Mouse (Mus musculus): ENCODE results near the gene Tmem144. TPM values are rescaled to one million over a fixed set of nuclear protein-coding genes. Genes with fewer than 3 reads are reported as not detected.
"Not testable (repeated sequence)": the region's sequence is repeated elsewhere in the genome, so short reads cannot be mapped to it uniquely, and the experiment has no call there.

Gene Tmem144
- polyA plus RNA-seq, 1 experiment from 2014 or later, result 3.3 TPM

GRCm38 (mm10) chr3:79821131-79821530, 31.4 kb downstream of the Tmem144 start:
- Histone ChIP-seq H3K4me3 (no peak overlapping the region), H3K27me3 (no peaks in the 10 kb centered on the region), H3K9ac (no peak overlapping the region), H3K27ac (no peak overlapping the region), H3K4me2 (replicated peaks) (no peak overlapping the region), H3K36me3 (no peaks in the 10 kb centered on the region), H3K4me1 (no peaks in the 10 kb centered on the region), H3K9me3 (replicated peaks) (no peaks in the 10 kb centered on the region)
- 94% methylated on average over 16 of the region's 16 CpGs for WGBS
- no peak for ATAC-seq (ENCODE audit: low FRiP score)

- no peaks in the 10 kb centered on the region for H3K27me3 ChIP-seq
- no peak overlapping the region for H3K9ac ChIP-seq
- no peak overlapping the region for H3K27ac ChIP-seq
- no peak overlapping the region for H3K4me3 ChIP-seq
- no peak overlapping the region for H3K4me2 ChIP-seq (replicated peaks)
- no peaks in the 10 kb centered on the region for H3K4me1 ChIP-seq
- H3K9me3 ChIP-seq (replicated peaks), result no peaks in the 10 kb centered on the region
- WGBS, result 75% methylated on average over 14 of the region's 14 CpGs
- H3K36me3 ChIP-seq, result no peaks in the 10 kb centered on the region
- ATAC-seq (ENCODE audit: low FRiP score), result no peak
Observed at GRCm38 (mm10) chr3:79818202-79818995, 34.2 kb downstream of the Tmem144 start.

GRCm38 (mm10) chr3:79816229-79816628, 36.3 kb downstream of the Tmem144 start:
- no peak overlapping the region for H3K27ac ChIP-seq
- no peaks in the 10 kb centered on the region for H3K4me1 ChIP-seq
- WGBS, result 75% methylated on average over 4 of the region's 4 CpGs
- no peak overlapping the region for H3K9ac ChIP-seq
- no peak overlapping the region for H3K4me3 ChIP-seq
- no peaks in the 10 kb centered on the region for H3K36me3 ChIP-seq
- no peaks in the 10 kb centered on the region for H3K27me3 ChIP-seq
- H3K4me2 ChIP-seq (replicated peaks), result no peak overlapping the region
- H3K9me3 ChIP-seq (replicated peaks), result no peaks in the 10 kb centered on the region
- no peak for ATAC-seq (ENCODE audit: low FRiP score)

GRCm38 (mm10) chr3:79813814-79814490, 38.6 kb downstream of the Tmem144 start:
- H3K27me3 ChIP-seq, result no peaks in the 10 kb centered on the region
- no peaks in the 10 kb centered on the region for H3K4me1 ChIP-seq
- H3K9ac ChIP-seq, result no peak overlapping the region
- 31% methylated on average over 19 of the region's 19 CpGs for WGBS
- no peak overlapping the region for H3K4me3 ChIP-seq
- no peaks in the 10 kb centered on the region for H3K9me3 ChIP-seq (replicated peaks)
- ATAC-seq (ENCODE audit: low FRiP score), result peak; percentile 80
- no peak overlapping the region for H3K27ac ChIP-seq
- no peaks in the 10 kb centered on the region for H3K36me3 ChIP-seq
- H3K4me2 ChIP-seq (replicated peaks), result peak overlapping the region; percentile 34

- no peaks in the 10 kb centered on the region for H3K4me1 ChIP-seq
- H3K27me3 ChIP-seq, result no peaks in the 10 kb centered on the region
- WGBS, result 86% methylated on average over 2 of the region's 2 CpGs
Observed at GRCm38 (mm10) chr3:79812042-79812441, 40.5 kb downstream of the Tmem144 start.

GRCm38 (mm10) chr3:79811632-79812031, 40.9 kb downstream of the Tmem144 start:
- H3K36me3 ChIP-seq, result no peaks in the 10 kb centered on the region
- no peaks in the 10 kb centered on the region for H3K9me3 ChIP-seq (replicated peaks)
- no peak overlapping the region for H3K27ac ChIP-seq
- H3K4me2 ChIP-seq (replicated peaks), result no peak overlapping the region
- no peaks in the 10 kb centered on the region for H3K27me3 ChIP-seq
- ATAC-seq (ENCODE audit: low FRiP score), result no peak
- no peak overlapping the region for H3K9ac ChIP-seq
- 52% methylated on average over 3 of the region's 3 CpGs for WGBS
- H3K4me1 ChIP-seq, result no peaks in the 10 kb centered on the region
- no peak overlapping the region for H3K4me3 ChIP-seq

More at GRCm38 (mm10) chr3:79812042-79812441, 40.5 kb downstream of the Tmem144 start:
- Histone ChIP-seq H3K9ac (no peak overlapping the region), H3K36me3 (no peaks in the 10 kb centered on the region), H3K27ac (no peak overlapping the region), H3K4me3 (no peak overlapping the region), H3K9me3 (replicated peaks) (no peaks in the 10 kb centered on the region), H3K4me2 (replicated peaks) (no peak overlapping the region)
- ATAC-seq (ENCODE audit: low FRiP score), result no peak

GRCm38 (mm10) chr3:79810563-79810962, 42.0 kb downstream of the Tmem144 start:
- Histone ChIP-seq H3K9ac (no peak overlapping the region), H3K4me1 (no peaks in the 10 kb centered on the region), H3K9me3 (replicated peaks) (no peaks in the 10 kb centered on the region), H3K27me3 (no peaks in the 10 kb centered on the region), H3K4me3 (no peak overlapping the region), H3K36me3 (no peaks in the 10 kb centered on the region), H3K4me2 (replicated peaks) (no peak overlapping the region), H3K27ac (no peak overlapping the region)
- ATAC-seq (ENCODE audit: low FRiP score), result no peak
- WGBS, result 76% methylated on average over 6 of the region's 6 CpGs

- Histone ChIP-seq H3K27me3 (no peaks in the 10 kb centered on the region), H3K27ac (no peak overlapping the region), H3K9me3 (replicated peaks) (no peaks in the 10 kb centered on the region), H3K4me1 (no peaks in the 10 kb centered on the region), H3K4me2 (replicated peaks) (no peak overlapping the region), H3K9ac (no peak overlapping the region), H3K36me3 (no peaks in the 10 kb centered on the region), H3K4me3 (no peak overlapping the region)
- WGBS, result 12% methylated on average over 4 of the region's 4 CpGs
- peak; percentile 69 for ATAC-seq (ENCODE audit: low FRiP score)
Observed at GRCm38 (mm10) chr3:79809180-79809567, 43.4 kb downstream of the Tmem144 start.

- Histone ChIP-seq H3K27me3 (no peaks in the 10 kb centered on the region), H3K9me3 (replicated peaks) (no peaks in the 10 kb centered on the region), H3K4me1 (no peaks in the 10 kb centered on the region), H3K4me3 (no peak overlapping the region), H3K27ac (no peak overlapping the region), H3K36me3 (no peaks in the 10 kb centered on the region), H3K9ac (no peak overlapping the region), H3K4me2 (replicated peaks) (no peak overlapping the region)
- ATAC-seq (ENCODE audit: low FRiP score), result peak; percentile 78
- 82% methylated on average over 9 of the region's 9 CpGs for WGBS
Observed at GRCm38 (mm10) chr3:79808530-79809179, 43.9 kb downstream of the Tmem144 start.

GRCm38 (mm10) chr3:79800761-79801160, 51.8 kb downstream of the Tmem144 start:
- not testable (repeated sequence) for H3K9me3 ChIP-seq (replicated peaks); H3K4me1 ChIP-seq; H3K27me3 ChIP-seq; H3K27ac ChIP-seq; ATAC-seq (ENCODE audit: low FRiP score); H3K9ac ChIP-seq; H3K4me2 ChIP-seq (replicated peaks); H3K4me3 ChIP-seq; H3K36me3 ChIP-seq
- WGBS, result 87% methylated on average over 7 of the region's 7 CpGs

- H3K9ac ChIP-seq, result no peak overlapping the region
- no peak for ATAC-seq (ENCODE audit: low FRiP score)
- H3K9me3 ChIP-seq (replicated peaks), result no peaks in the 10 kb centered on the region
- H3K4me3 ChIP-seq, result no peak overlapping the region
- H3K36me3 ChIP-seq, result no peaks in the 10 kb centered on the region
- no peaks in the 10 kb centered on the region for H3K4me1 ChIP-seq
- 88% methylated on average over 6 of the region's 6 CpGs for WGBS
- H3K4me2 ChIP-seq (replicated peaks), result no peak overlapping the region
- no peaks in the 10 kb centered on the region for H3K27me3 ChIP-seq
- H3K27ac ChIP-seq, result no peak overlapping the region
Observed at GRCm38 (mm10) chr3:79792307-79792706, 60.3 kb downstream of the Tmem144 start.

- 72% methylated on average over 3 of the region's 3 CpGs for WGBS
- no peak for ATAC-seq (ENCODE audit: low FRiP score)
Observed at GRCm38 (mm10) chr3:79790324-79790723, 62.2 kb downstream of the Tmem144 start.

More at GRCm38 (mm10) chr3:79790324-79790723, 62.2 kb downstream of the Tmem144 start:
- no peak overlapping the region for H3K27ac ChIP-seq
- H3K4me2 ChIP-seq (replicated peaks), result no peak overlapping the region
- H3K27me3 ChIP-seq, result no peaks in the 10 kb centered on the region
- H3K36me3 ChIP-seq, result no peaks in the 10 kb centered on the region
- no peak overlapping the region for H3K4me3 ChIP-seq
- H3K9ac ChIP-seq, result no peak overlapping the region
- H3K4me1 ChIP-seq, result no peaks in the 10 kb centered on the region
- H3K9me3 ChIP-seq (replicated peaks), result no peaks in the 10 kb centered on the region
